Mouse (Mus musculus) cerebral cortex, adult 2 months (tissue): ENCODE measurements around the gene Ehd1.

ENCODE experiments used
- WGBS: fragments of 180-500 bp; shearing (Covaris S2); methylation state at CpG from one replicate; pipeline ENCODE4 v1.1.7; 2018; 5-methylcytosine and 5-hydroxymethylcytosine counted together

Ehd1 gene

GRCm38 (mm10) chr19:6276426-6277421 lies at the start of gene Ehd1:
Gene Ehd1, plus strand, starts transcription at chr19:6276725.
- WGBS = under 1% methylated on average over 104 of the region's 106 CpGs

DNA sequence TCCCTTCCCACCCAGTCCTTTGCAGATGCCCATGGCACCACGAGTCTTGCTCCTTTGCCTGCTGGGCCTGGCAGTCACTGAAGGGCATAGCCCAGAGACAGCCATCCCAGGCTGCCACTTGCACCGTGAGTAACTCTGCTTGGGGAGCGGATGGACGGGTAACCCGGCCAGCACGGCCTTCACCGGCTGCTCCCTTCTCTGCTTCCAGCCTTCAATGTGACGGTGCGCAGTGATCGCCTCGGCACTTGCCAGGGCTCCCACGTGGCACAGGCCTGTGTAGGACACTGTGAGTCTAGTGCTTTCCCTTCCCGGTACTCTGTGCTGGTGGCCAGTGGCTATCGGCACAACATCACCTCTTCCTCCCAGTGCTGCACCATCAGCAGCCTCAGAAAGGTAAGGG lies 49.8 kb upstream of the Ehd1 start:
- WGBS = 89% methylated on average over 14 of the region's 14 CpGs

GRCm38 (mm10) chr19:6227864-6228263 lies 48.7 kb upstream of the Ehd1 start:
- WGBS = 65% methylated on average over 4 of the region's 4 CpGs

GRCm38 (mm10) chr19:6230411-6230810 lies 46.1 kb upstream of the Ehd1 start:
- 87% methylated on average over 4 of the region's 4 CpGs for WGBS

DNA sequence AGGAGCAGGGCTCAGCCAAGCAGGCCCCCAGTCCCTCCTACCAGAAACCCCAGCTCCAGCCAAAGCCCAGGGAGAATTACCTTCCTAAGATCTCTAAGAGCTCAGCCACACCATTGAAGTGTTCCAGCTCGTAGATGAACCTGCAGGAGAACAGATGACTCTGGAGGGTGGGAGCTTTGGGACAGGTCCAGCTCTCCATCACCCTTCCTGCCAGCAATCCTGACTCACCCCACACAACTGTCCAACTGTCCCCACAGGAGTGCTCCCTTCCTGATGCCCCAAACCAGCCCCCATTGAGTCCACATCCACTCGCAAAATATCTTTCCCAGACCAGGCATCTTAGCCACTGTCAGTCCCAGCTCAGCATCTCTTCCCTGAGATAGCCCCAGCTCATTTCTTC lies 45.5 kb upstream of the Ehd1 start:
- 68% methylated on average over 2 of the region's 2 CpGs for WGBS

GRCm38 (mm10) chr19:6233647-6234046 lies 42.9 kb upstream of the Ehd1 start:
- WGBS = 86% methylated on average over 16 of the region's 16 CpGs

- 64% methylated on average over 11 of the region's 11 CpGs for WGBS
These were observed 42.0 kb upstream of the Ehd1 start for GRCm38 (mm10) chr19:6234337-6235083.

- 2% methylated on average over 48 of the region's 48 CpGs for whole genome bisulfite sequencing
These were observed 41.2 kb upstream of the Ehd1 start, which contains the start of gene Ppp2r5b for GRCm38 (mm10) chr19:6235084-6236052. Gene Ppp2r5b, minus strand, starts transcription at chr19:6235872.

- WGBS = under 1% methylated on average over 9 of the region's 9 CpGs
These were observed 40.5 kb upstream of the Ehd1 start for GRCm38 (mm10) chr19:6236053-6236441.

DNA sequence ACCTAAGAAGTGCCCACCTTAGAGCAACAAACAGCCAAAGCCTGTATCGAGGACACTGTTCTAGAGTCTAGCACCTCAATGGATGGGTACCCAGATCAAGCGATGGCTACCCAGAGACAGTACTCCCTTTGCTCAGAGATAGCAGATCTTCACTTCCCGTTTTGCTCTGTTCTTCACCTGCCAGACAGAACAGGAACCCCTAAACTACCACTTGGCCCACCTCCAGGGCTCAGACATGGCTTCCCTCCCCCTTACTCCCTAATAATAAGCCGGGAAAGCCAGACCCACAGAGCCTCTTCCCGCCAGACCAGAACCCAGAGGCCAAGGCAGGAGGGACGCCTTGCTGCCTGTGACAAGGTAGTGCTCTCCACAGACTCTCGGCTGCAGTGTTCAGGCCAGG lies 39.7 kb upstream of the Ehd1 start:
- 66% methylated on average over 7 of the region's 7 CpGs for WGBS

DNA sequence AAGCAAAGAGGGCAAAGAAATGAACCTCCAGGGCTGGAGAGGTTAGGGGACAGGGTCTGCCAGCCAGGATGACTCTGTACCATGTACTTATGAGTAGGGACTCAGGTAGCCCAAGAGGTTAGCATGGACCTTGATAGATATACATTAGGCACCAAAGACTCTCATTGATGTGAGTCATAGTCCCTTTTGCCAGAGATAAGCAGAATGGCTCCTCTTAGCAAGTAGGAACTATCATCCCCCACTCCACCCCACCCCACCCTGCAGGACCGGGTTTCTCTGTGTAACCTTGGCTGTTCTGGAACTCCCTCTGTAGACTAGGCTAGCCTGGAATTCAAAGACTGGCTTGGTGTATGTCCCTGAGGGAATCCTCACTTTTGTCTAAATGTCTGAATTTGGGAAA lies 36.4 kb upstream of the Ehd1 start:
- WGBS = 62% methylated on average over 1 of the region's 1 CpGs

- 36% methylated on average over 5 of the region's 5 CpGs for WGBS
These were observed 35.8 kb upstream of the Ehd1 start for GRCm38 (mm10) chr19:6240725-6241124.

GRCm38 (mm10) chr19:6241274-6242107 lies 35.0 kb upstream of the Ehd1 start, which contains the start of gene Atg2a:
Gene Atg2a, plus strand, starts transcription at chr19:6241668.
- WGBS = under 1% methylated on average over 55 of the region's 55 CpGs

- 1% methylated on average over 4 of the region's 4 CpGs for WGBS
These were observed 34.2 kb upstream of the Ehd1 start for GRCm38 (mm10) chr19:6242281-6242680.

DNA sequence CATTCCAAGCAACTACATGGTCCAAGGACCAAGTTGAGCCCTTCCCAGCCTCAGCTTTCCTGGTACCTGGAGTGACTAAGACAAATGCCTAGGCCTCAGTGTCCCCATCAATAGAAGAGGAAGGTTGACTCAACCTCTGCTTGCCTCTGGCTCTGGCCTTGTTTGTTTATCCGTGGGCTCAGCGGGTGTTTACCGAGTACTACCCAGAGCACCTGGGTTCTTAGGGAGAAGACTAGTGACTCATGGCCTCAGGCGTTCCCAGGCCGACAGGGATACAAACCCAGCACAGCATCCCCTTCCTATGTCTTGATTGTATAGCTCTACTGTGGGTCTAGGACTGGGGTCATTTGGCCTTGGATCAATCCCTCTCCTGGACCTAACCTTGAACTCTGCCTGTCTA lies 33.3 kb upstream of the Ehd1 start:
- WGBS = 82% methylated on average over 5 of the region's 5 CpGs

- 56% methylated on average over 1 of the region's 1 CpGs for WGBS
These were observed 30.7 kb upstream of the Ehd1 start for GRCm38 (mm10) chr19:6245806-6246205.

DNA sequence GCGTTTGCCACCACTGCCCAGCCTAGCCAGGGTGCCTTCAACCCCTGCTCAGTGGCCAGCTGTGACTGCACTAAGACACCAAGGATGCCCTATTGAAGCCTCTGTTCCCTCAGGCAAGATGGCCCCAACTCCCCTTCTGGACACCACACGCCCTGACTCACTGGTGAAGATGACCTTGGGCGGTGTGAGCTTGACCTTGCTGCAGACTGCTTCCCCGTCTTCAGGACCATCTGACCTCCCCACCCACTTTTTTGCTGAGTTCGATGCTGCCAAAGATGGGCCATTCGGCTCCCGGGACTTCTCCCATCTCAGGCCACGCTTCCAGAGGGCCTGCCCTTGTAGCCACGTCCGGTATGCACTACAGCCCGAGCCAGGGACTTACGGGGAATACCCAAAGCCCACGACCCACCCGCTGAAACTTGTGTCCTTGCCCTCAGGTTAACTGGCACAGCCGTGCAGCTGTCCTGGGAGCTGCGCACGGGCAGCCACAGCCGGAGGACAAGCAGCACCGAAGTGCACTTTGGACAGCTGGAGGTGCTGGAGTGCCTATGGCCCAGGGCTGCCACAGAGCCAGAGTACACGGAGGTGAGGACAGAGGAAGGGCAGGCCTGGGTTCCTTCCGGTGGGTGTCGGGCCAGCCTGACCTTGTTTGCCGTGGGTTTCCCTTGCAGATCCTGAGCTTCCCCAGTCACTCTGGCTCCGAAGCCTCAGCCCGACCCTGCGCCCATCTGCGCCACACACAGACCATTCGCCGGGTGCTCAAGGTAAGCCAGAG lies 28.8 kb upstream of the Ehd1 start:
- WGBS = 93% methylated on average over 29 of the region's 29 CpGs

- 89% methylated on average over 4 of the region's 4 CpGs for WGBS
These were observed 23.5 kb upstream of the Ehd1 start for GRCm38 (mm10) chr19:6253021-6253420.

DNA sequence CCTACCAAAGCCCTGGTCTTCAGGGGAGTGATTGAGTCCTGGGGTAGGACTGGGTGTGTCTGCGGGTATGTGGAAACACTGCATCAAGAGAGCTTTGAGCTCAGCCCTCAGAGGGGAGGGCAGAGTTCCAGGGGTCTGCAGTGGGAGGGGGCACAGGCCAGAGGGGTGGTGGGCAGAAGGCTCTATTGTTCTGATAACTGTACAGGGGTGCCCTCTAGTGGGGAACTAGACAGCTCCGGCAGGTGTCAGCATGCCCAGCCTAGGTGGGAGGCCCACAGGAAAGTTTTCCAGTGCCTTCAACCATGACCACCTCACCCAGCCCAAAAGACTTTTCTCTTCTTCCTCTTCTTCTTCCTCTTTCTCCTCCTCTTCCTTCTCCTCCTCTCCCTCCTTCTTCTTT lies 16.1 kb upstream of the Ehd1 start:
- WGBS = 71% methylated on average over 2 of the region's 2 CpGs

DNA sequence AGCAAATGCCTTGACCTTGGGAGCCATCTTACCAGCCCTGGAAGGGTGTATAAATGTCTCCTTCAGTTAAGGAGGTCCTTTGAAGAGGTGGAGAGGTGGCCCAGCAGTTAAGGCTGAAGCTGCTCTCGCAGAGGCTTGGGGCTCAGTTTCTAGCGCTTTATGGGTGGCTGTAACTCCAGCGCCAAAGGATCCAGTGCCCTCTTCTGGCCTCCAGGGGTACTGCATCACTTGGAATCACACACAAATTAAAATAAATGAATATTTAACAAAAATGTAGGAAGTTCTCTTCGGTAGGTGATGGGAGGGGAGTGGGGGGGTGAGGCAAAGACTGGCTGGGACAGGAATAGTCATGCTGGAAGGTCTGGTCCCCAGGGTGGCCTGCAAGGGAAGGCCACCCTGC lies 15.6 kb upstream of the Ehd1 start:
- 82% methylated on average over 4 of the region's 4 CpGs for WGBS
